Mouse (Mus musculus): Measurements from ENCODE around the gene Lrrc32.

GRCm38 (mm10) chr7:98540879-98541278, 51.8 kb downstream of the Lrrc32 start:
- TF ChIP-seq CTCF (IDR thresholded peaks at IDR 0.05; ENCODE audit: control insufficient read depth, insufficient read depth, low read length) (no peak), POLR2A (IDR thresholded peaks at IDR 0.05; ENCODE audit: borderline replicate concordance, control insufficient read depth, low read depth, low read length) (no peak)

Data from bone marrow, adult 2 months (tissue).